Mouse (Mus musculus) testis, postnatal 14 days (tissue): ENCODE data around the gene Spag6.

Experiments used
- DNase-seq: peaks from one replicate; pipeline ENCODE4 v3.0.0; 2021; ENCODE audit warnings: low spot score

Gene Spag6

GRCm38 (mm10) chr2:18693871-18694610 is at the start of gene Spag6:
Gene Spag6 (plus strand): TSS chr2:18694032.
- peak; percentile 81 for DNase-seq

- DNase-seq = no peak
Observed at GRCm38 (mm10) chr2:18648563-18648962, 45.3 kb upstream of the Spag6 start.

- DNase-seq = no peak
Observed at GRCm38 (mm10) chr2:18654821-18655220, 39.0 kb upstream of the Spag6 start.

- no peak for DNase-seq
Observed at GRCm38 (mm10) chr2:18664003-18664402, 29.8 kb upstream of the Spag6 start.

- no peak for DNase-seq
Observed at GRCm38 (mm10) chr2:18671041-18671440, 22.8 kb upstream of the Spag6 start.

- peak; percentile 90 for DNase-seq
Observed at GRCm38 (mm10) chr2:18672133-18672765, 21.6 kb upstream of the Spag6 start, which contains the start of gene Commd3. Gene Commd3 (plus strand): TSS chr2:18672384.

GRCm38 (mm10) chr2:18672766-18673164 is 21.1 kb upstream of the Spag6 start:
- DNase-seq = peak; percentile 45

- DNase-seq = no peak
Observed at GRCm38 (mm10) chr2:18673766-18674165, 20.1 kb upstream of the Spag6 start.

GRCm38 (mm10) chr2:18674193-18674902 is 19.5 kb upstream of the Spag6 start:
- DNase-seq = no peak

- DNase-seq = no peak
Observed at GRCm38 (mm10) chr2:18675681-18676456, 18.0 kb upstream of the Spag6 start.

- peak; percentile 88 for DNase-seq
Observed at GRCm38 (mm10) chr2:18676457-18676935, 17.3 kb upstream of the Spag6 start.

- peak; percentile 82 for DNase-seq
Observed at GRCm38 (mm10) chr2:18676936-18677491, 16.8 kb upstream of the Spag6 start, which contains the start of gene Bmi1. Gene Bmi1 (plus strand): TSS chr2:18677018.

GRCm38 (mm10) chr2:18677631-18678471 is 16.0 kb upstream of the Spag6 start:
- DNase-seq = peak; percentile 75

GRCm38 (mm10) chr2:18679701-18680100 is 14.1 kb upstream of the Spag6 start:
- DNase-seq = no peak

- no peak for DNase-seq
Observed at GRCm38 (mm10) chr2:18680501-18680900, 13.3 kb upstream of the Spag6 start.

GRCm38 (mm10) chr2:18680961-18681360 is 12.9 kb upstream of the Spag6 start:
- peak; percentile 70 for DNase-seq

GRCm38 (mm10) chr2:18684062-18684461 is 9.8 kb upstream of the Spag6 start:
- no peak for DNase-seq

- no peak for DNase-seq
Observed at GRCm38 (mm10) chr2:18686386-18686785, 7.4 kb upstream of the Spag6 start.

GRCm38 (mm10) chr2:18686826-18687519 is 6.9 kb upstream of the Spag6 start:
- no peak for DNase-seq

- DNase-seq = no peak
Observed at GRCm38 (mm10) chr2:18687671-18688170, 6.1 kb upstream of the Spag6 start.
